Mouse (Mus musculus) spleen, postnatal 0 days (tissue): ENCODE data around the gene Myh3. TPM values are rescaled to one million over a fixed set of nuclear protein-coding genes. Genes with fewer than 3 reads are reported as not detected.

Experiments
- polyA plus RNA-seq: library from polyadenylated mRNA; unstranded; fragments of >200 nt; fragmentation: Nextera tagmentation; extraction: Ambion mirVana; gene quantifications from 2 replicates; pipeline ENCODE4 v1.2.1, GENCODE M21; 2015

Gene Myh3
- polyA plus RNA-seq = 0.10 TPM in 1 of 2 replicates, not detected in the other

DNA sequence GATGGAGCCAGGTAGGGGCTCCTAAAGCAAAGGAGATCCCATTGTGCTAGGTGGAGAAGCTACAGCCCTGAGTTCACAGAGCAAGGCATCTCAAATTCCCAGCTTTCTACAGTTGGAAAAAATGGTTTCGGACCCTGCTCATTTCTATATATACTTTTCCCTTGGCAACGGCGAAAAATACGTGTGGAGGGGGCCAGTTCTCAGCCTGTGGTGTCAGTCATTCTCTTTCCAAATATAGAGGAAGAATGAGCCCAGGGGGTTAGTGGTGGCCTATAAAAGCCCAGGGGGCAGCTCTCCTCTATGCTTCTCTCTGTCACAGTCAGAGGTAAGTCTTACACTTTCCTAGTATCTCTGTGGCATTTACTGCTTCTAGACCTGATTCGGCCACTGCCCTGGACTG is at the start of gene Myh3:
TSS of gene Myh3 (plus strand) at position 301 of the 400 bp plus-strand sequence.

DNA sequence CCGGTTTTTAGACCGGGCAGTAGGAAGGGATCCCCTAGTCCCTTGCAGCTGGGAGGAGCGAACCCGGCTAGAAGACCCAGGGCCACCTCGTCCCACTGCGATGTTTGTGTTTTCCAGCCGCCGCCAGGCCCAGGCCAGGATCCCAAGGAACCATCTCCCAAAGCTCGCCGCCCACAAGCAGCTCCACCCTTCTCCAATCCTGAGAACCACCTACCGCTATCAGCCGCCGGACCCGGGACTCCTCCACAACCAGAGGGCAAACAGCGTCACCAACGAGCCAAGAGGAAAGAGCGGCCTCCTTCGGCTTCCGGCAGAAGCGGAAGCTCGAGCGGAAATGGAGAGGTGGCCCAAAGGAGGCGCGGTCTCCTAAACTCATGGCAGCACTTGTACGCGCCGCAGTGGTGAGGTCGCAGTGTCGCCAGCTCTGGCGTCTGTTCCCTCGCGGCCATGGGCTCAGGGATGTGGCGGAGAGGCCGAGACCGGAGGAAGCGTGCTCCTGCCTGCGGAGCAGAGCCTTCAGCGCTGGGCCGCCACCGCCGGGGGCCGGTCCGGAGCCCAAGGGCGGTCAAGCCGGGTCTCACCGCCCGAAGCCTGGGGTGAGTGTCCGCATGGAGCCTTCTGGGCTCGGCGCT is 25.7 kb upstream of the Myh3 start, which contains the start of the genes Adprm and Sco1:
TSS of gene Adprm (minus strand) at position 274 of the 632 bp plus-strand sequence.
TSS of gene Sco1 (plus strand) at position 350 of the 632 bp plus-strand sequence.

Other genes with a start within 250 kb of the Myh3 start
- not detected in 2 replicates for gene Pirt, start 166.3 kb upstream of the Myh3 start, polyA plus RNA-seq
- gene Tmem238l, start 121.7 kb upstream of the Myh3 start, polyA plus RNA-seq = not detected in 2 replicates
- gene Tmem220, start 53.1 kb upstream of the Myh3 start, polyA plus RNA-seq = 1.1 TPM in 2 replicates
- 17.1 and 22.7 TPM in 2 replicates for gene Adprm, start 25.7 kb upstream of the Myh3 start, polyA plus RNA-seq
- gene Sco1, start 25.6 kb upstream of the Myh3 start, polyA plus RNA-seq = 6.5 and 7.4 TPM in 2 replicates
- 0.23 TPM in 2 replicates for gene Myh2, start 92.7 kb downstream of the Myh3 start, polyA plus RNA-seq
- 1.4 and 1.5 TPM in 2 replicates for gene Myh1, start 121.8 kb downstream of the Myh3 start, polyA plus RNA-seq
- gene Myh4, start 159.7 kb downstream of the Myh3 start, polyA plus RNA-seq = not detected in 2 replicates
- 3.1 and 3.2 TPM in 2 replicates for gene Myh8, start 198.8 kb downstream of the Myh3 start, polyA plus RNA-seq
- not detected in 2 replicates for gene Myh13, start 243.4 kb downstream of the Myh3 start, polyA plus RNA-seq